Mouse (Mus musculus): ENCODE results near the gene C1qbp. TPM values are rescaled to one million over a fixed set of nuclear protein-coding genes. Genes with fewer than 3 reads are reported as not detected.

The C1qbp gene
- polyA plus RNA-seq, 1 experiment from 2014 or later: 192 TPM

- Histone ChIP-seq H3K9ac (no peak overlapping the region), H3K9me3 (no peaks in the 10 kb centered on the region), H3K4me2 (no peak overlapping the region), H3K27me3 (no peaks in the 10 kb centered on the region), H3K27ac (no peak overlapping the region), H3K4me3 (no peak overlapping the region), H3K36me3 (peaks cover 65% of the 10 kb centered on the region), H3K4me1 (replicated peaks) (no peaks in the 10 kb centered on the region)
- 90% methylated on average over 5 of the region's 5 CpGs for WGBS
- ATAC-seq (ENCODE audit: low FRiP score): no peak
These were observed 51.4 kb downstream of the C1qbp start for GRCm38 (mm10) chr11:70931461-70931860.

Other genes with a start within 250 kb of the C1qbp start
- 14.2 and 15.0 TPM in 2 replicates for gene Zfp3, start 218.8 kb downstream of the C1qbp start, polyA plus RNA-seq (2015; fragmentation: Nextera tagmentation; extraction: Ambion mirVana)
- 0.30 TPM in 1 of 2 replicates, not detected in the other for gene Scimp, start 170.4 kb downstream of the C1qbp start, polyA plus RNA-seq (2015; fragmentation: Nextera tagmentation; extraction: Ambion mirVana)
- gene Rabep1, start 138.2 kb downstream of the C1qbp start, polyA plus RNA-seq (2015; fragmentation: Nextera tagmentation; extraction: Ambion mirVana): 83.1 and 87.5 TPM in 2 replicates
- gene Nup88, start 13.1 kb downstream of the C1qbp start, polyA plus RNA-seq (2015; fragmentation: Nextera tagmentation; extraction: Ambion mirVana): 121 and 131 TPM in 2 replicates
- 72.1 and 73.0 TPM in 2 replicates for gene Rpain, start 12.8 kb downstream of the C1qbp start, polyA plus RNA-seq (2015; fragmentation: Nextera tagmentation; extraction: Ambion mirVana)
- 13.9 and 14.4 TPM in 2 replicates for gene Dhx33, start 21.4 kb upstream of the C1qbp start, polyA plus RNA-seq (2015; fragmentation: Nextera tagmentation; extraction: Ambion mirVana)
- gene Mis12, start 36.6 kb upstream of the C1qbp start, polyA plus RNA-seq (2015; fragmentation: Nextera tagmentation; extraction: Ambion mirVana): 39.0 and 40.9 TPM in 2 replicates
- gene Derl2, start 36.8 kb upstream of the C1qbp start, polyA plus RNA-seq (2015; fragmentation: Nextera tagmentation; extraction: Ambion mirVana): 30.7 and 34.7 TPM in 2 replicates
- 601 TPM in 2 replicates for gene 6330403K07Rik, start 50.5 kb upstream of the C1qbp start, polyA plus RNA-seq (2015; fragmentation: Nextera tagmentation; extraction: Ambion mirVana)
- gene Nlrp1a, start 161.7 kb upstream of the C1qbp start, polyA plus RNA-seq (2015; fragmentation: Nextera tagmentation; extraction: Ambion mirVana): not detected in 2 replicates
- not detected in 2 replicates for gene Nlrp1b, start 247.7 kb upstream of the C1qbp start, polyA plus RNA-seq (2015; fragmentation: Nextera tagmentation; extraction: Ambion mirVana)

All from hindbrain, embryonic 13.5 days (tissue).